Mouse (Mus musculus): ENCODE data around the gene Hnrnpul1.
"Not testable (repeated sequence)": the region's sequence is repeated elsewhere in the genome, so short reads cannot be mapped to it uniquely, and the experiment has no call there.

Hnrnpul1 gene

DNA sequence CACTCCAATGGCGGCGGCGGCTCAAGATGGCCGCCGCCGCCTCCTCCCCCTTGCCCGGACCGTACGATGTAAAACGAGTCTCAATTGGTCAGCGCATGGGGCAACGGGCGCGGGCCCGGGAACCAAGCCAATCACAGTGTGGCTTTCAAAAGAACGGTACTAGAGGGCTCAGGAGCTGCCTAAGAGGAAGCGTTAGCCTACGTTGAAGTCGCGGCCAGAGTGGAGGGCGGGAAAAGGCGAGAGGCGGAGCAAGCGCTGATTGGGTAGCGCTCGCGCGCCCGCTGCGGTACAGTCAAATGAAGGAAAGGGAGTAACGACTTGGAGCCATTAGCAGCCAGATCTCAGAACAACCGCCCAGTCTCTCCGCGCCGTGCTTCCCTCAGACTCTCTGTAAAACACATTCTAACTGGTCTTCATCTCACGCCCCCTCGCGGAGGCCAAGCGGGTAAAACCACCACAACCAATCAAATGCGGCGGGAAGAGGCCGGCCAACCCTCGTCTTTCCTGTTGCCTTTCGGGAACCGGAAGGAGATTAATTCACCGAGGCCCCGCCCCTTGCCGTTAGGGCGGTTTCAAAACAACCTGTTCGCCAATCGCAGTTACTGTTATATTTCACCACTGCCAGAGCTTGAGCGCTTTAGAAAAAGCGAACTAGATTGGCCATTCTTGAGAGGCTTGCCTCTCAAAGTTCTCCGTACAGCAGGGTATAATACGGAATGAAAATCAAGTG lies at the start of gene Hnrnpul1:
Hnrnpul1 (minus strand) TSS at position 20 of the 730 bp plus-strand sequence.
- in situ Hi-C loops (cut with MboI): loop anchor here (5.0 kb wide), 1 partner anchor 52 kb away; no protein-coding TSS in a partner anchor

DNA sequence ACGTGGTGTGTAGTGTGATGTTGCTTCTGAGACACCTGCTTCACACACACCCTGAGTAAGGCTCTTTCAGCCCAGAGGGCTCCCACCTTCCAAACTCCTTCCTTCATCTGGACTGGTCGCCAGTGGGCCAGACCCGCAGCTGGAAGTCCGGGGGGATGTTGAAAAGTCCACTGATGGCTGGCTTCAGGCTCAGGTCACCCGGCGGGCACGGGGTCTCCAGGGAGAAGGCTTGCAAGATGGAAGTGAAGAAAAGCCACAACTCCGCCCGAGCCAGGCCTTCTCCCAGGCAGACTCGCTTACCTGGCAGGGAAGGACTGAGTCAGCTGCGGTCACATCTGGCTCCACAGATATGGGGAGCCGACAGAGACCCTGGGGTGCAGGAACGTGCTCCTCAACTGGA lies 48.9 kb upstream of the Hnrnpul1 start:
- in situ Hi-C loops (cut with MboI): no loop called here

- in situ Hi-C loops (cut with MboI): no loop called here
These were observed 47.9 kb upstream of the Hnrnpul1 start for GRCm38 (mm10) chr7:25802241-25803125.

GRCm38 (mm10) chr7:25801031-25801430 lies 46.5 kb upstream of the Hnrnpul1 start:
- in situ Hi-C loops (cut with MboI): no loop called here

DNA sequence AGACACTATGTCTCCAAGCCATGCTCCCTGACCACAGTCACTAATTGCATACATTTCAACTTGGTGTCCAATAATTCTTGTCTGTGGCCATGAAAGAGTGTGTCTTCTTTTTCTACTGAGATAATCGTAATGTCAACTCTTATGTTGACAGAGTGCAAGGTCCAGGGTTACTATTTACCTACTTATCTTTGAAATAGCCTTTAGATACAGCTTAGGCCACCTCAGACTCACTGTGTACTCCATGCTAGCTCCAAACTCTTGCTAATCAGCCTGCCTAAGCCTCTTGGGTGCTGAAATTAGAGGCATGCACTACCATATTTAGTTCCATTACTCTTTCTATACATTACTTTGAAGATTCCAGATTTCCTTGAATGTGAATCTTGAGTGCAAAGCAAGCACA lies 44.8 kb upstream of the Hnrnpul1 start:
- in situ Hi-C loops (cut with MboI): no loop called here

DNA sequence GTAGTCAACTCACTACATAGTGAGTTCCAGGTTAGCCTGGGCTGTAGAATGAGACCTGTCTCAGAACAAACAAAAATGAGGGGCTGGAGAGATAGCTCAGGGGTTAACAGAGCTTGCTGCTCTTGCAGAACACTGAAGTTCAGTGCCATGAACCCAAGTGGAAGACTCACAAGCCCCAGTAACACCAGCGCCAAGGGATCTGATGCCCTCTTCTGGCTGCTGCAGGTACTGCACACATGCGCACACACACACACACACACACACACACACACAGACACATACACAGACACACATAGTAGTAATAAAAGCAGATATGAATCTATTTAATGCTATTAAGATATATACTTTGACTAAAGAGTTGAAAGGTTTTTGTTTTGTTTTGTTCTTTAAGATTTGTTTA lies 44.0 kb upstream of the Hnrnpul1 start:
- in situ Hi-C loops (cut with MboI): no loop called here

GRCm38 (mm10) chr7:25794775-25795174 lies 40.2 kb upstream of the Hnrnpul1 start:
- in situ Hi-C loops (cut with MboI): no loop called here

DNA sequence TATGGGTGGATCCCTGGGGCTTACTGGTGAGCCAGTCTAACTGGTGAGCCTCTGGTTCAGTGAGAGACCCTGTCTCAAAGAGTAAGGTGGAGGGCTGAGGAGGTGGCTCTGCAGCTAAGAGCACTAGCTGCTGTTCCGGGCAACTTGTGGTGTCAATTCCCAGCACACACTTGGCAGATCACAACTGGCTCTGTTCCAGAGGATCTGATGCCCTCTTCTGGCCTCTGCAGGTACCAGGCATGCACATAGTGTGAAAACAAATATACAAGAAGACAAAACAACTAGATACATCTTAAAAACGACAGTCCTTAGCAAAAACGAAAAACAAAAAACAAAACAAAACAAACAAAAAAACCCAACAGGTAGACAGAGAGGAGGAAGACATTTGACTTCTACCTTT lies 39.1 kb upstream of the Hnrnpul1 start:
- in situ Hi-C loops (cut with MboI): no loop called here

DNA sequence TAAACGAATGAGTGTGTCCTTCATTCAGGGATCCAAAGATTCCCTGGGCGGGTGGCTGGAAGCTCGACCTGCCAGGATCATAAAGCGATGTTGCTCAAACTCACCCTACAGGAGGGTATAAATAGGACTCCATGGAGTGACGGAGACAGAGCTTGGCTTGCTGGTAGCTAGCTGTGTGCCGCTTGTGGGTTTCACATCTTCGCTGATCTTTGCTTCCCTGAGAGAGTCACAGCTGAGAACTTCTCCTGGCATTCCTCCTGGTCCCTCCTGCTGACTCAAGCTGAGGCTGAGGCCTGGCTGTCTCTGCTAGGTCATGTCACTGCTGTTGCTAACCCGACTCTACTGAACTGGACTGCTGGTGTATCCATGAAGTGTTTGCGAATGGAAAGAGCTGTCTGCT lies 38.4 kb upstream of the Hnrnpul1 start:
- in situ Hi-C loops (cut with MboI): not testable (repeated sequence)

GRCm38 (mm10) chr7:25790615-25791014 lies 36.1 kb upstream of the Hnrnpul1 start:
- in situ Hi-C loops (cut with MboI): no loop called here

DNA sequence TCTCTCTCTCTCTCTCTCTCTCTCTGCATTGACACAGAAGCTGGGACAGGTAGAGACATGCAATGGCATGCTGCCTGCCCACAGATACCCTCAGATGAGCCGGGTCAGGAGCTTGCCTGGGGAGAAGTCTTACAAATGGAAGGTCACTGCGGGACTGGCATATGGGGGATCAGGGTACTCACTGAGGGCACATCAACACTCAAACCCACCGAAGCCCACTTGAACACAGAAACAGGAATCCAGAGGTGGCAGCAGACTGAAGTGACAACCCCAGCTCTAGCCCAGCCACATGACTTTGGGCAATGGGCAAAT lies 34.5 kb upstream of the Hnrnpul1 start:
- in situ Hi-C loops (cut with MboI): no loop called here

DNA sequence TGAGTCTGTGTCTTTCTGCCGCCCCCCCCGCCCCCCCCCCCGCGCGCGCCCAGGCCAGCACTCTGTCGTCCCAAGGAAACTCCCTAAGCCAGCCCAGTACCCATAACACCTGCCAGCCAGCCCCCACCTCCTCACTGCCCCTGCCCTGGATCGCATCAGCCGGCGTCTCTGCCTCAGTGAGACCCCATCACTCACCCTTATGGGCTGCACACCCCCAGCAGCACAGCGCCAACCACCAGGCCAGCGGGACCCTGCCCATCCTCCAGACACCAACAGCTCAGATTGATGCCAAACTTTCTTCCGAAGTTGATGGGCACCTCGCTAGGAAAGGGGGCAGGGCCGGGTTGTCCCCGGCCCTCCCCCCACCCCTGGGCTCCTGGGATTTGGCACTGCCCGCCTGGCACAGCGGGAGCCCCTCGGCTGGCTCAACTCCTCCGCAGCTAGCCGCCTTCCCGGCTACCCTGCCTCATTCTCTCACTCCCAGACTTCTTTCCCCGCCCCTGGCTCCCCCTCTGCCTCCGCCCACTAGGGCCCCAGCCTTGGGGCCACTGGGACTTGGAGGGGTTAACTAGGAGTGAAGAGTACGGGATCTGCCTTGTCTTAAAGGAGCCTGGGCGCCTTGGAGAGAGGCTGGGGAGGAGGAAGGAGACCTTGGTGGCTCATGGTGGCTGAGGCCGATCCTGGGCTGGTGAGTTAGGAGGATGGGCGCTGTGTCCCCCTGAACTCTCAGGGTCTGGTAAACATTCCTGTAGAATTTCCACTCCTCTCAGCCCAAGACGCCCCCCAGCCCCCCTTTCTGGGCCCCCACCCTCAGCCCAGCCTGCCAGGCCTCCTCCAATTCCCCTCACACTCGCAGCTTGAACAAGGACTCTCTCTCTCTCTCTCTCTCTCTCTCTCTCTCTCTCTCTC lies 33.9 kb upstream of the Hnrnpul1 start, which contains the start of gene Axl:
Axl (minus strand) TSS at position 486 of the 909 bp plus-strand sequence.
- in situ Hi-C loops (cut with MboI): no loop called here

GRCm38 (mm10) chr7:25787456-25788219 lies 33.1 kb upstream of the Hnrnpul1 start:
- in situ Hi-C loops (cut with MboI): no loop called here

GRCm38 (mm10) chr7:25786974-25787373 lies 32.4 kb upstream of the Hnrnpul1 start:
- in situ Hi-C loops (cut with MboI): no loop called here

DNA sequence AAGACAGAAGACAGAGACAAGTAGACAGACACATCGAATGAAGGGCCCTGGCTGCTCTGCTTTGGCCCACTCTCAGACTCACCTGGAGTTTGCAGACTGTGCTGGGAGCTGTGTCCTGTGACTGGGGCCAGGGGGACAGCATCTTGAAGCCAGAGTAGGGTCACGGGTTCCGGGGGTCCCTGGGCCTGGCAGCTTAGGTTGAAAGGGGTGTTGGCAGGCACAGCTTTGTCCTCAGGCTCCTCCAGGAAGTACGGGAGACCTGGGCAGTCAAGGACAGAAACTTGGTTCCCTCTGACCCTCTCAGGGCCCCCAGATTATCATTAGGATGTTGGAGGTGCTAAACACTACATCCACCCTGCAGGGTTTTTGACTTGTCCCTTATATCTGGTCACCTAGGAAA lies 31.2 kb upstream of the Hnrnpul1 start:
- in situ Hi-C loops (cut with MboI): no loop called here

GRCm38 (mm10) chr7:25784808-25785207 lies 30.3 kb upstream of the Hnrnpul1 start:
- in situ Hi-C loops (cut with MboI): no loop called here

- in situ Hi-C loops (cut with MboI): no loop called here
These were observed 29.2 kb upstream of the Hnrnpul1 start for GRCm38 (mm10) chr7:25783746-25784145.

DNA sequence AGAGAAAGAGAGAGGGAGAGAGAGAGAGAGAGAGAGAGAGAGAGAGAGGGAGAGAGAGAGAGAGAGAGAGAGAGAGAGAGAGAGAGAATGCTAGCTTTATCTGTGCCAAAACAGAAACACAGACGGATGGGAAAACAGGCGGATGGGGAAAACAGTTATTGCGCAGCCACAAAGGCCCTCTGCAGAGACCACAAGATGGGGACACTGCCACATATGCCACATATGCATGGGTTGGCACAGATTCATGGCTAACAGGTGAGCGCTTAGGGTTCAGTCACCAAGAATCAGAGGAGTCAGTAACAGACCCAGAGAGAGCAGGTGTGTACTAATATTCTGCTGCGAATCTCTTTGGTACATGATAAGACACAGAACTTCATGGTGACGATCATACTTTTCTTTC lies 28.2 kb upstream of the Hnrnpul1 start:
- in situ Hi-C loops (cut with MboI): no loop called here

- in situ Hi-C loops (cut with MboI): no loop called here
These were observed 27.5 kb upstream of the Hnrnpul1 start for GRCm38 (mm10) chr7:25781937-25782610.

DNA sequence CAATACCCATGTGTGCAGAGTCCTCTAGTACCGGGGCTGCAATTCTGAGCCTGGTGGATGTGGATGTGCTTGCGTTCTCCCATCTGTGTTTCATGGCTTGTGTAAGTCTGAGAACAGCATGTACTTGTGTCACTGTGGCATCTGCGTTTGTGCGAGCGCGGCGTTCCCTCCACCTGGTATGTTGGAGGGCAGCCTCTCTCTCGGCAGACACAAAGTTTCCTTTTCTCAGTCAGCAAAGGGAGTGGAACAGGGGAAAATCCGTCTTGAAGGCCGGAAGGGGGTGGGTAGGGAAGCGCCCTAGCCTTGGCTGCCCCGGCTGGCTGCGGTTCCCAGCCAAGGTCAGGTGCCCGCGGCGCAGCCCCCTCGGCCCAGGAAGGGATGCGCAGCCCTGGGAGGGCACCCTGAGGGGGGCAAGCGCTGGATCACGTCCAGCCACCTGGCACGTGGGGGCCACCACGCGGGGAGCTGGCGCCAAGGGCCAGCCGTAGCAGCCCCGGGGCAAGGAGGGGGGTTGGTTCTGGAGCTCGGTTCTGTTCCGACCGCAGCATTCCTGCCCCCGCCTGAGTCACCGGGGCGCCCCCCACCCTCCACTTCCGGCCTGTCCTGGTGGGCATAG lies 26.9 kb upstream of the Hnrnpul1 start:
- in situ Hi-C loops (cut with MboI): no loop called here
